Mouse (Mus musculus) lung, postnatal 0 days (tissue): ENCODE data around the gene Rspo1.

Experiments used
- CTCF ChIP-seq: IDR thresholded peaks from 2 replicates; pipeline ENCODE4 v1.5.1; 2016; ENCODE audit warnings: antibody characterized with exemption, mild to moderate bottlenecking
- EP300 ChIP-seq: IDR thresholded peaks from 2 replicates; pipeline ENCODE4 v1.6.1; 2016; ENCODE audit warnings: antibody characterized with exemption, mild to moderate bottlenecking, control low read depth

DNA sequence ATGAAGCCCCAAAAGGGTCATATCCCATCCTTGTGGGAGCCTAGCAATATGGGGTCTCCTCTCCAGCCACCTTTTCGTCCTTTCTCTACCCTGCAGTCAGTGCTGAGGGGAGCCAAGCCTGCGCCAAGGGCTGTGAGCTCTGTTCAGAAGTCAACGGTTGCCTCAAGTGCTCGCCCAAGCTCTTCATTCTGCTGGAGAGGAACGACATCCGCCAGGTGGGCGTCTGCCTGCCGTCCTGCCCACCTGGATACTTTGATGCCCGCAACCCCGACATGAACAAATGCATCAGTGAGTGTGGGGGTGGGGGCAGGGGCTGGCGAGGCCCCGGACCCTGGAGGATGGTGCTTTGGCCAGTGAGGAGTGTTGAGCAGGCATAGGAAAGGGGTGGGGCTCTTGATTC lies 18.7 kb downstream of the Rspo1 start:
- TF ChIP-seq CTCF (no peak), EP300 (no peak)
